Mouse (Mus musculus): Measurements from ENCODE around the gene Stam. TPM values are rescaled to one million over a fixed set of nuclear protein-coding genes. Genes with fewer than 3 reads are reported as not detected.

Gene Stam
- polyA plus RNA-seq, 1 experiment from 2014 or later: 67.0 TPM

DNA sequence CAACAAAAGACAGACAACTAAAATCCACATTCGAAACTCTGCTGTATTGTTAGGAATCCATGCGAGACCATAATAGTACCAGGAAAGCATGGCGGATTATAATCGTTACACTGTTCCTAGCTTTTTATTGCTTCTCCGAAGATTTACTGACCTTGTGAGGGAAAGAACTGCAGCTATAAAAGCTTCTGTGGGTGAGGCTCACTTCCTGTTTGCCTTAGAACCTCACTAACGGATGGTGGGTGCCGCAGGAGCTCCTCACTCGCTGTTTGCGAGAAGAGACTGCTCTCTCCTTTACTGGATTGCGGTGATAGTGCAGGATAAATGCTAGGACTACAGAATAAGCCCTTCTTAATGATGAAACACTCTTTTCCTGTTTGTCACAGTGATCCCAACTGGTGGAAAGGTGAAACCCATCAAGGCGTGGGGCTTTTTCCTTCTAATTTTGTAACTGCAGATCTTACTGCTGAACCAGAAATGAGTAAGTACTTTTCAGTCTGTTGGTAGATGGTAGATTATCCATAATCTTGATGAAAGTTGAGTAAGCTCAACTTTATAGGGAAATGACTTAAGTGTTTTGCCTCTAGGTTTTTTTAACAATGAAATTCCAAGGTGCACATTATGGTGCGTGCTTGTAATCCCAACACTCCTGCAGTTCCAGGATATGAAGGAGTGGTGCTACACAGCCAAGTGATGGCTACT is 56.9 kb downstream of the Stam start:
- H3K4me2 ChIP-seq: no peak overlapping the region
- H3K27me3 ChIP-seq: no peaks in the 10 kb centered on the region
- H3K9me3 ChIP-seq (replicated peaks): no peaks in the 10 kb centered on the region
- H3K27ac ChIP-seq: no peak overlapping the region
- no peaks in the 10 kb centered on the region for H3K4me1 ChIP-seq
- ATAC-seq (replicated peaks; ENCODE audit: low FRiP score): no peak
- H3K4me3 ChIP-seq (replicated peaks): no peak overlapping the region
- no peak overlapping the region for H3K9ac ChIP-seq
- 51% methylated on average over 12 of the region's 12 CpGs for WGBS
- H3K36me3 ChIP-seq: peaks cover 42% of the 10 kb centered on the region

DNA sequence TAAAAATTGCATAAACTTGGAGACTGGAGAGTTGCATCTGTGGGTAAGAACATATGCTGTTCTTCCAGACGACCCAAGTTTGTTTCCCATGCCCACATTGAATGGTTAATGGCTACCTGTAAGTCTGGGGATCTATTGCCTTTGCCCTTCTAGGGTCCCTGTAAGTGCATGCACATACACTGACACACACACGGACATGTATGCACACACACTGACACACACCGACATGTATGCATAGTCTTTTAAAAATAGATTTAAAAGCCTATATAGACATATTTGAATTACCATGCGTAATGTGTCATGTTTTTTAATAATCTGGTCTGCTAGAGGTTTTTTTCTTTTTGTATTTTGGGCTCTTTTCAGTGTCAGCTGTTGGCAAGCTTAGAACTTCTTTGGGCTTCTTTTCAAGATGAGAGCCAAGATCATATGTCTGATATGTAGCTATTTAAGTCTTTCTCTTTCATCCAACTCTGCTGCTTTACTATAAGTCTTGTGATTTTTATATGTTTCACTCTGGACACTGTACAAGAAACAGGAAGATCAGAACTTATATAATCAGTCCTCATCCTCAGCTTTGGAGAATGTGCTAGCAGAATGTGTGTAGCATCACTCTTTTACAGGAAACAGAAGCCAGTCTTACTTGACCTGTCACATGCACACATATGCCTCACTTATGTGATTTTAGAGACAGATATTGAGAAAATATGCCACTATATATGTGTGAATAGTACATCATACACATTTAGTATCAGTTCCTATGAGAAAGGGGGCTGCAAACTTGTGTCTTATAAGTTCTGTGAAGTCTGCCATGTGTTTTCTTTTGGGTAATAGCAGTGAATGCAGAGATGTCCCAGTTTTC is 58.8 kb downstream of the Stam start:
- Histone ChIP-seq H3K4me3 (replicated peaks) (no peak overlapping the region), H3K9me3 (replicated peaks) (no peaks in the 10 kb centered on the region), H3K9ac (no peak overlapping the region), H3K27ac (no peak overlapping the region), H3K27me3 (no peaks in the 10 kb centered on the region), H3K36me3 (peaks cover 46% of the 10 kb centered on the region), H3K4me1 (no peaks in the 10 kb centered on the region), H3K4me2 (no peak overlapping the region)
- 91% methylated on average over 4 of the region's 4 CpGs for WGBS
- no peak for ATAC-seq (replicated peaks; ENCODE audit: low FRiP score)

DNA sequence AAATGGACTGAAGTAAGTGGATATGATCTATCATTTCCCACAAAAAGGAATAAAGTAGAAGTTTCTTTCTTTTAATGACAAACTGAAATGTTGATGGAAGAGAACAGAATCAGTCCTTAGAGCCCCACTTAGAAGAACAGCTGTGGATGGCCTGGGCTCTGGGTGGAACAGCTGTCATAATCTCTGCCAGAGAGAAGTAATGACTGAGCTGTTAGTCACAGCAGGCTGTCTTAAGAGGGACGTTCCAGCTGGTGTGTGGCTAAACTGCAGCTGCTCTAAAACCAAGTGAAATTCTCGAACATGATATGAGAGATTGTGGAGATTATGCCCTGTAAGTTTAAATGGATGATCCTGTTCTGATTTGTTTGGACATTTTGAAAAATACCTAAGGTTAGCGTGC is 63.0 kb downstream of the Stam start:
- Histone ChIP-seq H3K9ac (no peak overlapping the region), H3K27ac (no peak overlapping the region), H3K4me2 (no peak overlapping the region), H3K36me3 (peaks cover 55% of the 10 kb centered on the region), H3K4me1 (no peaks in the 10 kb centered on the region), H3K27me3 (no peaks in the 10 kb centered on the region), H3K9me3 (replicated peaks) (no peaks in the 10 kb centered on the region), H3K4me3 (replicated peaks) (no peak overlapping the region)
- 71% methylated on average over 3 of the region's 3 CpGs for WGBS
- no peak for ATAC-seq (replicated peaks; ENCODE audit: low FRiP score)

DNA sequence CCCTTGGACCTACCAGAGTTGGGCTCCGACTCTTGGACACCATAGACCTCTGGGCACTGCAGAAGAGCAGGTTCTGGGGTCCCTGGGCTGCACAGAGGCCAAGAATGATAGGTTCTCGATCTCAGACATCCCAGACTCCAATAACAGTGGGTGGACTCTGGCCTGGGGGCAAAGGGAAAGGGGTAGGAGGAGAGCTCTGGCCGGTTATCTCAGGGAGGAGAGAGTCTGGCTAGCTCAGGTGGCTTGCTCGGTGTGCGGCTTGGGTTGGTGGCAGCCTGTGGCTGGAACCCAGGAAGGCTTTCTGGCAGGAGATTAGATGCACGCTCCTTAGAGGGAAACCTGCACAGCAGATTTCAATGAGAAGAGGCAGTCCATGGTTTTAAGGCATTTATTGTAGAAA is 65.7 kb downstream of the Stam start:
- H3K4me2 ChIP-seq: no peak overlapping the region
- H3K9me3 ChIP-seq (replicated peaks): no peaks in the 10 kb centered on the region
- no peak overlapping the region for H3K4me3 ChIP-seq (replicated peaks)
- no peak for ATAC-seq (replicated peaks; ENCODE audit: low FRiP score)
- no peaks in the 10 kb centered on the region for H3K4me1 ChIP-seq
- no peaks in the 10 kb centered on the region for H3K27me3 ChIP-seq
- peaks cover 61% of the 10 kb centered on the region for H3K36me3 ChIP-seq
- H3K27ac ChIP-seq: no peak overlapping the region
- 82% methylated on average over 6 of the region's 6 CpGs for WGBS
- H3K9ac ChIP-seq: no peak overlapping the region

DNA sequence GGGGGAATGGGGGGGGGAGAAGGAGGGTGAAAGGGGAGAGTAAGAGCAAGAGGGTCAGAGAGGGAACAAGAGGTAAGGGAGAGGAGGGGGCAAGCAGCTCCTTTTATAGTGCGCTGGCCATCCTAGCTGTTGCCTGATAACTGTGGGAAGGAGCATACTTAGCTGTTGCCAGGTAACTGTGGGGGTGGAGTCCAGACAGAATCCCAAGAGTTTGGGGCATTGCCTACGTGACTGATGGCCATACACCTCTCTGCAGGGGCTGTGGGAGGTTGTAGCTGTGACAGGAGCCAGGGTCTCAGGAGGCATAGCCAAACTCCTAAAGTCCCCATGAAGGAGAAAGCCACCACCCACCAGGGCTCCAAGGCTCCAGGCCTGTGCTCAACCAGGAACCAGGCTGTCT is 66.1 kb downstream of the Stam start:
- ATAC-seq (replicated peaks; ENCODE audit: low FRiP score): no peak

DNA sequence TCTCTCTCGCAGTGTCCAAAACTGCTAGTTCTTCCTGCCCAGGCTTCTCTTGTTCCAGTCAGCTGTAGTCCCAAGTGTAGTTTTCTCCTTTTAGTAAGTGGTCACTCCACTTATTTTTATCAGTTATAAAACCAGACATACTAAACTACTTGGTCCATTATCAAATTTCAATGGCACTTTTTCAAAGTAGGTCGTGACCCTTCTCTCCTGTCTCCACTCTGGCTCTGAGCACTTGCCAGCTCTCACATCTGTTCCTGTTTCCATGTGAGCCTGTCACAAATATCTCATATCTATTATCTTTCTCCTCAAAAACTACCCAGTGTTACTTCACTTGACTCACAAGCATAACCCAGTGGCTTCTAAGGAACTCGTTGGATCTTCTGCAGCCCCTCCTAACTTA is 71.4 kb downstream of the Stam start:
- no peak overlapping the region for H3K4me3 ChIP-seq (replicated peaks)
- no peak overlapping the region for H3K9ac ChIP-seq
- H3K4me1 ChIP-seq: no peaks in the 10 kb centered on the region
- no peak overlapping the region for H3K4me2 ChIP-seq
- ATAC-seq (replicated peaks; ENCODE audit: low FRiP score): no peak
- 72% methylated on average over 3 of the region's 3 CpGs for WGBS
- H3K27ac ChIP-seq: no peak overlapping the region
- peaks cover 50% of the 10 kb centered on the region for H3K36me3 ChIP-seq
- H3K27me3 ChIP-seq: no peaks in the 10 kb centered on the region
- H3K9me3 ChIP-seq (replicated peaks): no peaks in the 10 kb centered on the region

More for the DNA sequence above, 66.1 kb downstream of the Stam start:
- Histone ChIP-seq H3K9ac (no peak overlapping the region), H3K27me3 (no peaks in the 10 kb centered on the region), H3K36me3 (peaks cover 65% of the 10 kb centered on the region), H3K27ac (no peak overlapping the region), H3K4me1 (no peaks in the 10 kb centered on the region), H3K4me3 (replicated peaks) (no peak overlapping the region), H3K4me2 (no peak overlapping the region), H3K9me3 (replicated peaks) (no peaks in the 10 kb centered on the region)
- 83% methylated on average over 2 of the region's 2 CpGs for WGBS

DNA sequence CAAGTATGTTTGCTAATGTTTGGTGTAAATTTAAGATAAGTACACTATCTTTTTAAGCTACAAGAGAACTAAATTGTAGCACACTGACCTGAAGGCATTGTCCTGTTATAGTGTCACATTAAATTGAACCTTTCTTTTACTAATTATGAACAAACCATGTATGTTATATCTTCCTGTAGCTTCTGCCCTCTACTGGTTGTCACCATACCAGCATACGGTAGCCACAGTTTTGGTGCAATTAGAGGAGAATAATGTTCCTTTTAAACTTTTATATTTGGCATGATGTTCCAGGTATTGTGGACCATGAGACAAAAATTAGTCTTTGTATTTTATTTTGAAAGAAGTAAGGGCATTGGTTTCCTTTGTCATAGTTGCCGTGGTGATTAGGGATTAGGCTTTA is 73.0 kb downstream of the Stam start:
- Histone ChIP-seq H3K4me3 (replicated peaks) (no peak overlapping the region), H3K27me3 (no peaks in the 10 kb centered on the region), H3K4me1 (no peaks in the 10 kb centered on the region), H3K27ac (no peak overlapping the region), H3K4me2 (no peak overlapping the region), H3K9me3 (replicated peaks) (no peaks in the 10 kb centered on the region), H3K36me3 (peaks cover 40% of the 10 kb centered on the region), H3K9ac (no peak overlapping the region)
- 87% methylated on average over 2 of the region's 2 CpGs for WGBS
- no peak for ATAC-seq (replicated peaks; ENCODE audit: low FRiP score)

DNA sequence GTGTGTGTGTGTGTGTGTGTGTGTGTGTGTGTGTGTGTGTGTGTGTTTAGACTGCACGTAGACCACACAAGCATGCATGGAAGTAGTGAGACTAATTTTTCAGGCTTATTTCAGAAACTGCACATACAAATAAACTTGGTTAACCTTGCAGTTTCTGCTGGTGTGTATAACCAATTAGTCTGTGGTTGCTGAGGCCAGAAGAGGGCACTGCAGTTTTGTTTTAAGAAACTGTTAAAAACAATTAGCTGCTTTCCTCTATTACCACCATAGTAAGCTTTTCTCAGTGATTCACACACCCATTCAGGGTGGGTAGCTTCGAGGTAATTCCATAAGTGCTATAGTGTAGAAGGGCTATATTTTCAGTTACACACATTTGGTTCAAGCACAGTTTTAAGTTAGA is 76.9 kb downstream of the Stam start:
- Histone ChIP-seq H3K27ac (no peak overlapping the region), H3K36me3 (peaks cover 14% of the 10 kb centered on the region), H3K4me1 (no peaks in the 10 kb centered on the region), H3K9ac (no peak overlapping the region), H3K27me3 (no peaks in the 10 kb centered on the region), H3K4me2 (no peak overlapping the region), H3K9me3 (replicated peaks) (no peaks in the 10 kb centered on the region), H3K4me3 (replicated peaks) (no peak overlapping the region)
- 93% methylated on average over 2 of the region's 2 CpGs for WGBS
- no peak for ATAC-seq (replicated peaks; ENCODE audit: low FRiP score)

DNA sequence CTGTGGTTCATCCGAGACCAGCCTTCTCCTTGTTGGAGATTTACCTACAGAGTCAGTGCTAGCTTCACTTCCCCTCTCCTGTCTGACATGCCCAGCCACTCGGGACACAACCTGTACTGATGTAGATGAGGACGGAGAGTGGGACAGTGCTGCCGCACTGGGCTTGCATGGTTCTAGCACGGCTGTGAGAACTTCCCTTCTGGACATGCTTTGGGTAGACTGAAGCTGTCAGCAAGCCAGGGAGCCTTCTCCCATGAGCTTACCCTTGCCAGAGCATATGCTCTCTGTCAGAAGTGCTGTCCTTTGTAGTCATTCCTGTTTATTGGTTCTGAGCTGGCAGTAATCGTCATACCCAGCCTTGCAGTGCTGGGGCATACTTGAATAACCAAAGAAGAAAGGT is 78.0 kb downstream of the Stam start:
- H3K36me3 ChIP-seq: peaks cover 7% of the 10 kb centered on the region
- no peak overlapping the region for H3K27ac ChIP-seq
- no peaks in the 10 kb centered on the region for H3K27me3 ChIP-seq
- WGBS: 96% methylated on average over 6 of the region's 6 CpGs
- H3K4me1 ChIP-seq: no peaks in the 10 kb centered on the region
- no peak overlapping the region for H3K9ac ChIP-seq
- no peak for ATAC-seq (replicated peaks; ENCODE audit: low FRiP score)
- H3K4me3 ChIP-seq (replicated peaks): no peak overlapping the region
- H3K9me3 ChIP-seq (replicated peaks): no peaks in the 10 kb centered on the region
- no peak overlapping the region for H3K4me2 ChIP-seq

DNA sequence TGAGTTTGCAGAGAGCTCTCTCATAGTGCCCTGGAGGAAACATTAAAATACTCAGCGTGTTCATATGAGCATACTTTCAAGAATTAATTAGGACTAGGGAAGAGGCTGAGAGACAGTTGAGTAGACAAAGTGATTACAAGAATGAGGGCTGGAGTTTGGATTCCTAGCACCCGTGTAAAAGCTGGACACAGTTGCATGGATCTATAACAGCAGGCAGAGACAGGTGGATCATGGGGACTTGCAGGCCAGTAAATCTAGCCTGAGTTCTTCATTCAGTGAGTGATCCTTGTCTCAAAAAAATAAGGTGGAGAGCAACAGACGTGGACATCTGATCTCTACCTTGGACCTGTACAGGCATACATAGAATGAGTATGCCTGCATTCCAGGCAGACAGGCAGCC is 85.1 kb downstream of the Stam start:
- H3K27me3 ChIP-seq: no peaks in the 10 kb centered on the region
- 83% methylated on average over 3 of the region's 3 CpGs for WGBS

DNA sequence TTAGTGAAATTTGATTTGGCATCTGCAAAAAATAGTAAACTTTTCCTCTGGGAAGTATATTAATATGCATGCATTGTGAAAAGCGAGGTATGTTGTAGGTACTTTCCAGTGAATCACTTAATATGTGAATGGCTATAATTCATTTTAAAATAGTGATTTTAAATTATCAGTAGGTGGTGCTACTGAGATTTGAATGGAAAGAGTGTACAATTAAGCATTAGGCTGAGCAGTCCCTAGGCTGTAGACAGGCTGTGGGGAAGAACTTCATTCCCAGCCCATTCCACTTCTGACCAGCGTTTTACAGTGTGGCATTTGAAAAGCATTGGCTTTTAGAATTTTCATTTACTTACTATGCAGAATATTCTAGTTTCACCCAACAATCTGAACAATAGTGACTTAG is 85.9 kb downstream of the Stam start:
- WGBS: 80% methylated on average over 2 of the region's 2 CpGs
- Histone ChIP-seq H3K9ac (no peak overlapping the region), H3K4me1 (no peaks in the 10 kb centered on the region), H3K36me3 (0 out of 2 replicates have a peak, but pooled peaks cover 7% of the 10 kb centered on the region), H3K9me3 (replicated peaks) (no peaks in the 10 kb centered on the region), H3K4me3 (replicated peaks) (no peak overlapping the region), H3K4me2 (no peak overlapping the region), H3K27ac (no peak overlapping the region), H3K27me3 (no peaks in the 10 kb centered on the region)
- no peak for ATAC-seq (replicated peaks; ENCODE audit: low FRiP score)

More for the DNA sequence above, 85.1 kb downstream of the Stam start:
- H3K9ac ChIP-seq: no peak overlapping the region
- 0 out of 2 replicates have a peak, but pooled peaks cover 7% of the 10 kb centered on the region for H3K36me3 ChIP-seq
- H3K4me1 ChIP-seq: no peaks in the 10 kb centered on the region
- ATAC-seq (replicated peaks; ENCODE audit: low FRiP score): no peak
- no peaks in the 10 kb centered on the region for H3K9me3 ChIP-seq (replicated peaks)
- H3K4me2 ChIP-seq: no peak overlapping the region
- no peak overlapping the region for H3K27ac ChIP-seq
- no peak overlapping the region for H3K4me3 ChIP-seq (replicated peaks)

DNA sequence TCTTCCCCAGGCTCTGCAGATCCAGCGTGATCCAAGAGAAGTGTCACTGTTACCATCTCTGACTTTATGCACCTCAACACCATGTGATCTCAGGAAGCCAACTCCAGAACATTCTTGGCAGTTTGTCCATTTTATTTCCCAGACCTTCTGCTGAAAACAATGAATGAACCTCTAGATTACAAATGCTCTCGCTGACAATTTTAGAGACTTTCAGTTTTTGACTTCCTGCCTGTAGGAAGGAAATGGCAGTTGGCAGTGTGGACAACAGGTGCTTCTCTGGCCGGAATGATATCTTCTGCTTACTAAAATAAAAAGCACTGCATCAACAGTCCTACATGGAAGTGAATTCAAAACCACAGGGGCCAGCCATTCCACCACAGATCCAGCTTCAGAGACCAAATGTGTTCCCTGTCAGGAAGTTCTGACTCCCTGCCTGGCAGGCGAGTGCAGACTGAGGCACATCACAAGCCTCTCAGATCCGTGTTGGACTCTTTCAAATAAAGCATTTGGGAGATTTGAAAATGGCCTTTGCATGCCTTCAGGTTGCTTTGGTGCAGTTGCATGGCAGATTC is 90.6 kb downstream of the Stam start:
- H3K4me1 ChIP-seq: no peaks in the 10 kb centered on the region
- no peak overlapping the region for H3K4me2 ChIP-seq
- H3K27me3 ChIP-seq: no peaks in the 10 kb centered on the region
- H3K4me3 ChIP-seq (replicated peaks): no peak overlapping the region
- peak overlapping the region; percentile 45; the same call in 1 of the 2 replicates for H3K27ac ChIP-seq
- no peaks in the 10 kb centered on the region for H3K9me3 ChIP-seq (replicated peaks)
- no peaks in the 10 kb centered on the region for H3K36me3 ChIP-seq
- no peak for ATAC-seq (replicated peaks; ENCODE audit: low FRiP score)
- no peak overlapping the region for H3K9ac ChIP-seq
- 70% methylated on average over 5 of the region's 5 CpGs for WGBS

Measured in kidney, embryonic 15.5 days (tissue).